Mouse (Mus musculus) G1E (cell line): Measurements from ENCODE around the gene Pcdh17. TPM values are rescaled to one million over a fixed set of nuclear protein-coding genes. Genes with fewer than 3 reads are reported as not detected.
A peak's percentile ranks its signal among the peaks of the same experiment; 100 is the strongest.

Experiments
- ATAC-seq: 2 replicates; pipeline ENCODE4 v1.8.0; 2016; ENCODE audit warnings: mild to moderate bottlenecking; ENCODE audit not compliant: insufficient number of reproducible peaks, poor library complexity, low FRiP score, severe bottlenecking; ENCODE audit errors: extremely low read depth
- DNase-seq: peaks from one replicate; pipeline ENCODE4 v3.0.0; 2012; ENCODE audit warnings: low spot score
- H3K27me3 ChIP-seq: 2 replicates; pipeline ENCODE4 v1.6.1; 2012; ENCODE audit warnings: mild to moderate bottlenecking, low read length, inconsistent platforms; ENCODE audit not compliant: insufficient read depth
- H3K36me3 ChIP-seq: replicated peaks from 2 replicates; pipeline ENCODE3; 2012; ENCODE audit warnings: mild to moderate bottlenecking, inconsistent platforms
- H3K4me1 ChIP-seq: 2 replicates; pipeline ENCODE4 v1.6.1; 2012; ENCODE audit warnings: low read depth, low read length, inconsistent platforms, mixed read lengths; ENCODE audit not compliant: insufficient read depth
- H3K4me3 ChIP-seq: 2 replicates; pipeline ENCODE4 v1.5.1; 2012; ENCODE audit warnings: low read depth, mild to moderate bottlenecking, inconsistent platforms, low read length, moderate library complexity, mixed read lengths
- H3K9me3 ChIP-seq: replicated peaks from 2 replicates; pipeline ENCODE4 v1.6.1; 2012; ENCODE audit warnings: inconsistent platforms
- CTCF ChIP-seq: IDR thresholded peaks from 2 replicates; pipeline ENCODE4 v1.5.1; 2012; ENCODE audit warnings: low read depth, low read length, inconsistent platforms, mixed read lengths
- GATA1 ChIP-seq: IDR thresholded peaks from 2 replicates; pipeline ENCODE4 v1.6.1; 2012; ENCODE audit warnings: borderline replicate concordance, low read length, inconsistent platforms, mixed read lengths
- GATA2 ChIP-seq: IDR thresholded peaks from 2 replicates; pipeline ENCODE4 v1.6.1; 2012; ENCODE audit warnings: low read depth, low read length, inconsistent platforms, borderline replicate concordance
- POLR2AphosphoS5 ChIP-seq: IDR thresholded peaks from 2 replicates; pipeline ENCODE4 v1.6.1; 2012; ENCODE audit warnings: low read depth, low read length, inconsistent platforms; ENCODE audit not compliant: insufficient replicate concordance
- TAL1 ChIP-seq: conservative IDR thresholded peaks from 2 replicates; pipeline ENCODE4 v1.6.1; 2012; ENCODE audit warnings: low read depth, low read length, inconsistent platforms, mixed read lengths
- polyA plus RNA-seq: library from polyadenylated mRNA; stranded (reverse); fragments of >175 nt; gene quantifications from 2 replicates; pipeline ENCODE4 v1.2.3, GENCODE M21; 2012
- total RNA-seq, 2 experiments: library from RNA; stranded (forward) in 1 of 2; stranded (reverse) in 1 of 2; fragments of 200-1000 nt in 1 of 2; fragments of >200 nt in 1 of 2; fragmentation: Nextera tagmentation in 1 of 2; gene quantifications; 2 replicates each; pipeline ENCODE4 v1.2.3; 2014 to 2017

The Pcdh17 gene
- total and polyA plus RNA-seq, 3 experiments = 0.05 TPM; not detected in 2

DNA sequence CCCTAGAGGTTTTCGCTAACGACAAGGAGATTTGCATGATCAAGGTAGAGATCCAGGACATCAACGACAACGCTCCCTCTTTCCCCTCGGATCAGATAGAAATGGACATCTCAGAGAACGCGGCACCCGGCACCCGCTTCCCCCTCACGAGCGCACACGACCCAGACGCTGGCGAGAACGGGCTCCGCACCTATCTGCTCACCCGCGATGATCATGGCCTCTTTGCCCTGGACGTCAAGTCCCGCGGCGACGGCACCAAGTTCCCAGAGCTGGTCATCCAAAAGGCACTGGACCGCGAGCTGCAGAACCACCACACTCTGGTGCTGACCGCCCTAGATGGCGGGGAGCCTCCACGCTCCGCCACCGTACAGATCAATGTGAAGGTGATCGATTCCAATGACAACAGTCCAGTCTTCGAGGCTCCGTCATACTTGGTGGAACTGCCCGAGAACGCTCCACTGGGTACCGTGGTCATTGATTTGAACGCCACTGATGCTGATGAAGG lies 3.1 kb downstream of the Pcdh17 start:
- Histone ChIP-seq H3K9me3 (peaks cover 53% of the 10 kb centered on the region), H3K4me3 (peak overlapping the region; percentile 34; the same call in 1 of the 2 replicates), H3K4me1 (no peaks in the 10 kb centered on the region; the same call in 1 of the 2 replicates), H3K36me3 (no peaks in the 10 kb centered on the region), H3K27me3 (peaks cover 2% of the 10 kb centered on the region; the same call in 1 of the 2 replicates)
- no peak for TF ChIP-seq GATA1
- no peak for TF ChIP-seq POLR2AphosphoS5
- TF ChIP-seq TAL1 = no peak
- no peak for TF ChIP-seq GATA2
- no peak for TF ChIP-seq CTCF
- DNase-seq = no peak
- no peak for ATAC-seq

DNA sequence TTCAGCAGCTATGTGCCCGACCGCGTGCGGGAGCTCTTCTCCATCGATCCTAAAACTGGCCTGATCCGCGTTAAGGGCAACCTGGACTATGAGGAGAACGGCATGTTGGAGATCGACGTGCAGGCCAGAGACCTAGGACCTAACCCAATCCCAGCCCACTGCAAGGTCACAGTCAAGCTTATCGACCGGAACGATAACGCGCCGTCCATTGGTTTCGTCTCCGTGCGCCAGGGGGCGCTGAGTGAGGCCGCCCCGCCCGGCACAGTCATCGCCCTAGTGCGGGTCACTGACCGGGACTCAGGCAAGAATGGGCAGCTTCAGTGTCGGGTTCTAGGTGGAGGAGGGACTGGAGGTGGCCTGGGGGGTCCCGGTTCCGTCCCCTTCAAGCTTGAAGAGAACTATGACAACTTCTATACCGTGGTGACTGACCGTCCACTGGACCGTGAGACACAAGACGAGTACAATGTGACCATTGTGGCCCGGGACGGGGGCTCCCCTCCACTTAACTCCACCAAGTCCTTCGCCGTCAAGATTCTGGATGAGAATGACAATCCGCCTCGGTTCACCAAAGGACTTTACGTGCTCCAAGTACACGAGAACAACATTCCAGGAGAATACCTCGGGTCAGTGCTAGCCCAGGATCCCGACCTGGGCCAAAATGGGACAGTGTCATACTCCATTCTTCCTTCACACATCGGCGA lies 3.7 kb downstream of the Pcdh17 start:
- no peak for ATAC-seq
- H3K4me3 ChIP-seq = peak overlapping the region; percentile 22; the same call in 1 of the 2 replicates

GRCm38 (mm10) chr14:84447661-84448380 lies 4.5 kb downstream of the Pcdh17 start:
- no peak for TF ChIP-seq CTCF
- no peak for TF ChIP-seq GATA1
- TF ChIP-seq GATA2 = no peak
- no peak for TF ChIP-seq TAL1
- H3K4me3 ChIP-seq = peak overlapping the region; percentile 8; the same call in 1 of the 2 replicates
- no peaks in the 10 kb centered on the region; the same call in 1 of the 2 replicates for H3K4me1 ChIP-seq
- H3K27me3 ChIP-seq = peaks cover 2% of the 10 kb centered on the region; the same call in 1 of the 2 replicates
- DNase-seq (no peak), ATAC-seq (no peak)
- peaks cover 53% of the 10 kb centered on the region for H3K9me3 ChIP-seq
- H3K36me3 ChIP-seq = no peaks in the 10 kb centered on the region

More for the DNA sequence above, 3.7 kb downstream of the Pcdh17 start:
- no peak for TF ChIP-seq GATA2
- TF ChIP-seq CTCF = no peak
- no peak for TF ChIP-seq TAL1
- TF ChIP-seq POLR2AphosphoS5 = no peak
- TF ChIP-seq GATA1 = no peak
- Histone ChIP-seq H3K9me3 (peaks cover 53% of the 10 kb centered on the region), H3K36me3 (no peaks in the 10 kb centered on the region), H3K27me3 (peaks cover 2% of the 10 kb centered on the region; the same call in 1 of the 2 replicates), H3K4me1 (no peaks in the 10 kb centered on the region; the same call in 1 of the 2 replicates)
- no peak for DNase-seq

DNA sequence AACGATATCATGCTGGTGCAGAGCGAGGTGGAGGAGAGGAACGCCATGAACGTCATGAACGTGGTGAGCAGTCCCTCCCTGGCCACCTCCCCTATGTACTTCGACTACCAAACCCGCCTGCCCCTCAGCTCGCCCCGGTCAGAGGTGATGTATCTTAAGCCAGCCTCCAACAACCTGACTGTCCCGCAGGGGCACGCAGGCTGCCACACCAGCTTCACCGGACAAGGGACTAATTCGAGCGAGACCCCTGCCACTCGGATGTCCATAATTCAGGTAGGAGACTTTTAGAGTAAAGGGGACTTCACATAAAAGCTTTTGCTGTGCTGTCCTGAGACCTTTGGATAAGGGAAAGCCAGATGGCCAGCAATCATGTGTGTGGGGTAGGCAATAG lies 5.0 kb downstream of the Pcdh17 start:
- TF ChIP-seq GATA1 (no peak), TAL1 (no peak), POLR2AphosphoS5 (no peak), CTCF (no peak), GATA2 (no peak)
- DNase-seq = no peak
- Histone ChIP-seq H3K36me3 (no peaks in the 10 kb centered on the region), H3K4me1 (no peaks in the 10 kb centered on the region; the same call in 1 of the 2 replicates), H3K9me3 (peaks cover 47% of the 10 kb centered on the region), H3K27me3 (peaks cover 2% of the 10 kb centered on the region; the same call in 1 of the 2 replicates), H3K4me3 (0 out of 2 replicates have a peak overlapping the region, but pooled peaks have one; percentile 11)
- ATAC-seq = no peak

GRCm38 (mm10) chr14:84454074-84454845 lies 10.9 kb downstream of the Pcdh17 start:
- Histone ChIP-seq H3K27me3 (no peaks in the 10 kb centered on the region), H3K9me3 (no peaks in the 10 kb centered on the region), H3K4me3 (no peak overlapping the region), H3K4me1 (no peaks in the 10 kb centered on the region), H3K36me3 (no peaks in the 10 kb centered on the region)
- ATAC-seq (no peak), DNase-seq (no peak)
- TF ChIP-seq GATA1 (no peak), TAL1 (no peak), POLR2AphosphoS5 (no peak), CTCF (no peak), GATA2 (no peak)

GRCm38 (mm10) chr14:84475491-84475890 lies 32.1 kb downstream of the Pcdh17 start:
- ATAC-seq = no peak
- peaks cover 9% of the 10 kb centered on the region; the same call in 1 of the 2 replicates for H3K9me3 ChIP-seq
- DNase-seq = no peak
- H3K36me3 ChIP-seq = no peaks in the 10 kb centered on the region
- H3K4me1 ChIP-seq = no peaks in the 10 kb centered on the region
- H3K4me3 ChIP-seq = no peak overlapping the region
- no peaks in the 10 kb centered on the region for H3K27me3 ChIP-seq
- TF ChIP-seq GATA2 (no peak), POLR2AphosphoS5 (no peak), TAL1 (no peak), CTCF (no peak), GATA1 (no peak)
